Mouse (Mus musculus) gastrocnemius, adult 18-20 months (tissue): Measurements from ENCODE around the gene Zscan21. TPM values are rescaled to one million over a fixed set of nuclear protein-coding genes. Genes with fewer than 3 reads are reported as not detected.

Source experiments
- microRNA-seq: library from miRNA; unstranded; fragments of <30 nt; microRNA quantifications from one replicate; pipeline ENCODE4 v1.2.0, GENCODE M21; 2021
- total RNA-seq, 2 experiments: library from RNA; stranded (reverse); gene quantifications; 2 replicates each; pipeline ENCODE4 v1.2.3; 2021

Gene Zscan21
- total RNA-seq, 2 experiments from 2014 or later = 15.0 to 15.4 TPM

Small RNA genes within 50 kb of the gene (microRNA-seq; reads per million reads assigned to microRNA genes)
- 538 reads per million, percentile 76 among the genes with 10 or more reads in this experiment for gene Mir106b
- 400 reads per million, percentile 72 among the genes with 10 or more reads in this experiment for gene Mir25
- 2,172 reads per million, percentile 88 among the genes with 10 or more reads in this experiment for gene Mir93

Other genes with a start within 250 kb of the Zscan21 start
- gene Pilrb2, start 245.1 kb upstream of the Zscan21 start, total RNA-seq = not detected
- gene Cyp3a13, start 195.3 kb upstream of the Zscan21 start, total RNA-seq = under 1 TPM in 1 of 2 experiments, not detected in 1; 0.14 TPM
- under 1 TPM; 0.38 to 0.59 TPM for gene Gjc3, start 153.8 kb upstream of the Zscan21 start, total RNA-seq
- gene Azgp1, start 135.4 kb upstream of the Zscan21 start, total RNA-seq = under 1 TPM in 1 of 2 experiments, not detected in 1; 0.52 TPM
- not detected for gene Smok3a, start 95.6 kb upstream of the Zscan21 start, total RNA-seq
- gene Smok3b, start 95.5 kb upstream of the Zscan21 start, total RNA-seq = not detected
- not detected for gene Smok3c, start 63.7 kb upstream of the Zscan21 start, total RNA-seq
- gene Zkscan1, start 31.8 kb upstream of the Zscan21 start, total RNA-seq = 10 to 100 TPM; 11.2 to 11.8 TPM
- 1 to 10 TPM; 4.9 to 5.8 TPM for gene Zfp113, start 38.8 kb downstream of the Zscan21 start, total RNA-seq
- 100 to 1,000 TPM; 105 to 110 TPM for gene Cops6, start 44.2 kb downstream of the Zscan21 start, total RNA-seq
- 1 to 10 TPM; 6.6 to 7.0 TPM for gene Ap4m1, start 55.1 kb downstream of the Zscan21 start, total RNA-seq
- gene Mcm7, start 55.5 kb downstream of the Zscan21 start, total RNA-seq = 1 to 10 TPM; 6.5 to 7.8 TPM
- gene Taf6, start 70.5 kb downstream of the Zscan21 start, total RNA-seq = 10 to 100 TPM; 34.5 to 34.9 TPM
- gene Cnpy4, start 70.6 kb downstream of the Zscan21 start, total RNA-seq = 1 to 10 TPM; 2.7 to 3.5 TPM
- 1 to 10 TPM; 1.4 TPM for gene Mblac1, start 77.4 kb downstream of the Zscan21 start, total RNA-seq
- gene Nxpe5, start 109.0 kb downstream of the Zscan21 start, total RNA-seq = under 1 TPM; 0.09 to 0.31 TPM
- gene Lamtor4, start 138.6 kb downstream of the Zscan21 start, total RNA-seq = 10 to 100 TPM; 47.2 to 51.1 TPM
- 1 to 10 TPM; 2.7 to 3.2 TPM for gene BC037034, start 147.1 kb downstream of the Zscan21 start, total RNA-seq
- under 1 TPM in 1 of 2 experiments, not detected in 1; 0.14 TPM for gene Gal3st4, start 155.9 kb downstream of the Zscan21 start, total RNA-seq
- gene Gm43720, start 163.1 kb downstream of the Zscan21 start, total RNA-seq = not detected
- gene Gpc2, start 163.1 kb downstream of the Zscan21 start, total RNA-seq = not detected
- not detected for gene Stag3, start 163.3 kb downstream of the Zscan21 start, total RNA-seq
- gene Pvrig, start 225.1 kb downstream of the Zscan21 start, total RNA-seq = not detected